In the genomic region with DNA sequence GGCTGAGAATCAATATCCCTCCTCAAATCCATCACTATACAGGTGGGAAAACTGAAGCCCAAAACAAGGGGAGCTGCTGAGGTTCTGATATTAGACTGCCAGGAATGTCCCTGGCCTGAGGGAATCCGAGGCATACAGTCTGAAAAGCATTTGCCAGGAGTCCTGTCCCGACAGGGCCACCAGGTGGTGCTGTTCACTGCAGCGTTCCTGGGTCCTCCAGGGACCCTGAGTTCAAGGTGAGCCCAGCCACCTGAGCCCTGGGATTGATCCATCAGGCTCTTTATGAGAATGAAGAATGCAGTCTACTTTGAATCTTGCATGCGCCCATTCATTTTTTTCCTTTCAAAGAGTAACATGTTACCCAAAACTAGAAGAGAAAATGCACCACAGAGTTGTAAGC, we compare ENCODE assay signal across 11 mouse cellular contexts. TPM values are rescaled to one million over a fixed set of nuclear protein-coding genes. Genes with fewer than 3 reads are reported as not detected.
DNase-seq lines count a peak whose midpoint lies in the region; ATAC-seq and TF ChIP-seq lines count a peak whose summit lies in the region.
"Had no signal": no experiment of that assay in that cellular context is flagged by ENCODE, and none has a peak within 500 bp of the region (broad histone marks: within the 10 kb centered on the region; RNA-seq: fewer than 3 reads in every experiment).

No protein-coding gene starts in this region.

- no peak for TF ChIP-seq POLR2A in CH12.LX (IDR thresholded peaks at IDR 0.05; ENCODE audit: low read depth, low read length)

- H3K36me3 ChIP-seq in kidney, embryonic 16.5 days (ENCODE audit: insufficient read depth, low read length): no peaks in the 10 kb centered on the region
- H3K36me3 ChIP-seq in CH12.LX (replicated peaks in 1 of 2; ENCODE audit: control insufficient read depth in 1 of 2, insufficient read depth in 1 of 2, low read length in 1 of 2): no peaks in the 10 kb centered on the region
- no peaks in the 10 kb centered on the region for H3K36me3 ChIP-seq in limb, embryonic 10.5 days
- H3K36me3 ChIP-seq: liver, embryonic 13.5 days had no signal

- peak; percentile 65 to 70 for TF ChIP-seq CTCF in CH12.LX (conservative IDR thresholded peaks at IDR 0.05 in 1 of 2, IDR thresholded peaks at IDR 0.05 in 1 of 2; ENCODE audit: low read depth in 2 of 2, low read length in 2 of 2)

- peak; percentile 38 for DNase-seq in kidney, postnatal 10 days
- DNase-seq in CH12.LX (ENCODE audit: extremely low read depth) (peak; percentile 27), MN1 (ENCODE audit: low spot score) (peak; percentile 30)
- DNase-seq in limb, embryonic 10.5 days (ENCODE audit: low spot score): peak; percentile 57
- DNase-seq in gastrocnemius, adult 18-20 months (ENCODE audit: low spot score): no peak
- DNase-seq in layer of hippocampus, adult 18-20 months (ENCODE audit: low spot score in 2 of 2): no peak
- DNase-seq in gastrocnemius, postnatal 36 days: no peak
- DNase-seq: liver, embryonic 13.5 days had no signal

- no peaks in the 10 kb centered on the region for H3K9me3 ChIP-seq in kidney, embryonic 16.5 days (ENCODE audit: low read length)
- no peaks in the 10 kb centered on the region for H3K9me3 ChIP-seq in CH12.LX (replicated peaks; ENCODE audit: low read length)
- H3K9me3 ChIP-seq in limb, embryonic 10.5 days (replicated peaks): no peaks in the 10 kb centered on the region
- H3K9me3 ChIP-seq: liver, embryonic 13.5 days had no signal

- H3K4me1 ChIP-seq in kidney, embryonic 16.5 days (ENCODE audit: insufficient read depth, low read length): no peaks in the 10 kb centered on the region
- no peaks in the 10 kb centered on the region for H3K4me1 ChIP-seq in CH12.LX (ENCODE audit: control insufficient read depth in 1 of 2, insufficient read depth in 2 of 2)
- no peaks in the 10 kb centered on the region for H3K4me1 ChIP-seq in limb, embryonic 10.5 days
- H3K4me1 ChIP-seq: liver, embryonic 13.5 days had no signal

- no peak for TF ChIP-seq EP300 in CH12.LX (IDR thresholded peaks at IDR 0.05; ENCODE audit: low read length)

- in situ Hi-C loops in CH12.LX (cut with MboI; ENCODE audit: low pct_ligation_motif_present, low pct_unique_long_range_greater_than_20kb, low sequenced_read_pairs): loop anchor here (25.0 kb wide), 1 partner anchor 533 kb away; no protein-coding TSS in a partner anchor

- no peak overlapping the region for H3K27ac ChIP-seq in kidney, embryonic 16.5 days (ENCODE audit: low read length)
- no peak overlapping the region for H3K27ac ChIP-seq in CH12.LX (ENCODE audit: insufficient read depth, low read depth)
- no peak overlapping the region for H3K27ac ChIP-seq in limb, embryonic 10.5 days
- H3K27ac ChIP-seq: liver, embryonic 13.5 days had no signal

- no peaks in the 10 kb centered on the region for H3K27me3 ChIP-seq in kidney, embryonic 16.5 days (ENCODE audit: insufficient read depth, low read length)
- peaks cover 5% of the 10 kb centered on the region for H3K27me3 ChIP-seq in CH12.LX (replicated peaks)
- no peaks in the 10 kb centered on the region for H3K27me3 ChIP-seq in limb, embryonic 10.5 days (ENCODE audit: low read depth, poor library complexity, severe bottlenecking)
- H3K27me3 ChIP-seq: liver, embryonic 13.5 days had no signal

- 34% methylated on average over 4 of the region's 4 CpGs for WGBS in kidney, embryonic 16.5 days
- WGBS in limb, embryonic 10.5 days: 33% methylated on average over 4 of the region's 4 CpGs

- TF ChIP-seq RAD21 in CH12.LX (IDR thresholded peaks at IDR 0.05; ENCODE audit: low read depth, low read length): peak; percentile 58

- intact Hi-C loops in gastrocnemius, postnatal 36 days (cut with DNase I): no loop called here

- no peak overlapping the region for H3K9ac ChIP-seq in kidney, embryonic 16.5 days (replicated peaks; ENCODE audit: low read length)
- H3K9ac ChIP-seq in CH12.LX (ENCODE audit: insufficient read depth, low read depth): no peak overlapping the region
- H3K9ac ChIP-seq: liver, embryonic 13.5 days had no signal

- H3K79me2 ChIP-seq in CH12.LX (replicated peaks; ENCODE audit: control insufficient read depth, extremely low read depth, insufficient read depth, poor library complexity, severe bottlenecking): no peaks in the 10 kb centered on the region

- no peak overlapping the region for H3K4me2 ChIP-seq in kidney, embryonic 16.5 days (replicated peaks; ENCODE audit: low read depth, low read length)
- no peak overlapping the region for H3K4me2 ChIP-seq in CH12.LX (ENCODE audit: insufficient read depth, low read depth, poor library complexity, severe bottlenecking)
- H3K4me2 ChIP-seq: liver, embryonic 13.5 days had no signal

- H3K4me3 ChIP-seq in kidney, embryonic 16.5 days (ENCODE audit: low read length): no peak overlapping the region
- H3K4me3 ChIP-seq in CH12.LX (replicated peaks in 1 of 3; ENCODE audit: low read depth in 2 of 3, low read length in 2 of 3, poor library complexity in 1 of 3): no peak overlapping the region
- H3K4me3 ChIP-seq in limb, embryonic 10.5 days: no peak overlapping the region
- H3K4me3 ChIP-seq: liver, embryonic 13.5 days had no signal

- dilution Hi-C loops in CH12.LX (cut with MboI; ENCODE audit: extremely low pct_ligation_motif_present, extremely low pct_unique_long_range_greater_than_20kb, low sequenced_read_pairs): no loop called here

- ATAC-seq in kidney, embryonic 16.5 days (ENCODE audit: low FRiP score, low TSS enrichment): no peak

TF ChIP-seq in CH12.LX, 34 proteins besides CTCF, POLR2A, EP300 and RAD21:
- TF ChIP-seq SMC3 (IDR thresholded peaks at IDR 0.05; ENCODE audit: low read depth, low read length) (peak; percentile 46), USF2 (conservative IDR thresholded peaks at IDR 0.05; ENCODE audit: low read depth, low read length) (no peak)

RNA-seq across cellular contexts. Expression of a gene that starts 3.2 kb away (rescaled TPM):
- polyA plus RNA-seq in kidney, embryonic 16.5 days (2015; fragmentation: Nextera tagmentation; extraction: Ambion mirVana): not detected in 2 replicates
- total RNA-seq in CH12.LX (2012; rRNA removed) (not detected in 2 replicates), CH12.LX (2014; rRNA removed) (not detected in 2 replicates)
- polyA plus RNA-seq in CH12.LX (2012; ENCODE audit: insufficient read length, low read depth): not detected in 2 replicates
- polyA plus RNA-seq in limb, embryonic 10.5 days (2016; fragmentation: Nextera tagmentation; extraction: Ambion mirVana): not detected in 2 replicates
- not detected for total RNA-seq in gastrocnemius, adult 18-20 months (2021)
- total RNA-seq in layer of hippocampus, adult 18-20 months (2021): under 1 TPM; 0.52 to 0.56 TPM
- not detected for total RNA-seq in gastrocnemius, postnatal 36 days (2021)
- total RNA-seq: common myeloid progenitor, adult 5-6 weeks; heart, postnatal 10 days had no signal
- polyA plus RNA-seq: liver, embryonic 13.5 days had no signal

RNA-seq across cellular contexts. Expression of a gene that starts 26.9 kb away (rescaled TPM):
- 0.10 TPM in 1 of 2 replicates, not detected in the other for polyA plus RNA-seq in kidney, embryonic 16.5 days (2015; fragmentation: Nextera tagmentation; extraction: Ambion mirVana)
- not detected in 2 replicates for total RNA-seq in CH12.LX (2012; rRNA removed)
- not detected in 2 replicates for total RNA-seq in CH12.LX (2014; rRNA removed)
- not detected in 2 replicates for polyA plus RNA-seq in CH12.LX (2012; ENCODE audit: insufficient read length, low read depth)
- 0.10 and 0.23 TPM in 2 replicates for polyA plus RNA-seq in limb, embryonic 10.5 days (2016; fragmentation: Nextera tagmentation; extraction: Ambion mirVana)
- not detected for total RNA-seq in gastrocnemius, adult 18-20 months (2021)
- total RNA-seq in layer of hippocampus, adult 18-20 months (2021): under 1 TPM; 0.43 to 0.45 TPM
- total RNA-seq in gastrocnemius, postnatal 36 days (2021): not detected
- total RNA-seq: common myeloid progenitor, adult 5-6 weeks had no signal

RNA-seq across cellular contexts. Expression of a gene that starts 44.0 kb away (rescaled TPM):
- 3.1 and 4.4 TPM in 2 replicates for polyA plus RNA-seq in kidney, embryonic 16.5 days (2015; fragmentation: Nextera tagmentation; extraction: Ambion mirVana)
- total RNA-seq in CH12.LX (2012; rRNA removed) (not detected in 2 replicates), CH12.LX (2014; rRNA removed) (not detected in 2 replicates)
- polyA plus RNA-seq in CH12.LX (2012; ENCODE audit: insufficient read length, low read depth): not detected in 2 replicates
- 0.18 TPM in 1 of 2 replicates, not detected in the other for polyA plus RNA-seq in limb, embryonic 10.5 days (2016; fragmentation: Nextera tagmentation; extraction: Ambion mirVana)
- under 1 TPM; 0.40 to 0.41 TPM for total RNA-seq in gastrocnemius, adult 18-20 months (2021)
- total RNA-seq in layer of hippocampus, adult 18-20 months (2021): under 1 TPM; 0.46 to 0.94 TPM
- under 1 TPM; 0.17 to 0.46 TPM for total RNA-seq in gastrocnemius, postnatal 36 days (2021)
- total RNA-seq: common myeloid progenitor, adult 5-6 weeks had no signal

RNA-seq across cellular contexts. Expression of a gene that starts 56.6 kb away (rescaled TPM):
- 499 and 566 TPM in 2 replicates for polyA plus RNA-seq in kidney, embryonic 16.5 days (2015; fragmentation: Nextera tagmentation; extraction: Ambion mirVana)
- 2,570 and 2,803 TPM in 2 replicates for total RNA-seq in CH12.LX (2012; rRNA removed)
- total RNA-seq in CH12.LX (2014; rRNA removed): 2,791 and 3,047 TPM in 2 replicates
- polyA plus RNA-seq in CH12.LX (2012; ENCODE audit: insufficient read length, low read depth): 753 and 994 TPM in 2 replicates
- 654 and 701 TPM in 2 replicates for polyA plus RNA-seq in limb, embryonic 10.5 days (2016; fragmentation: Nextera tagmentation; extraction: Ambion mirVana)
- total RNA-seq in gastrocnemius, adult 18-20 months (2021): 100 to 1,000 TPM; 148 to 164 TPM
- 100 to 1,000 TPM; 303 to 306 TPM for total RNA-seq in layer of hippocampus, adult 18-20 months (2021)
- total RNA-seq in gastrocnemius, postnatal 36 days (2021): 100 to 1,000 TPM; 171 to 173 TPM

Comparison
In these comparisons a context has a peak if more than half of its experiments do, and no peak if none do; other contexts are left out.
1. DNase-seq: peak in kidney, postnatal 10 days (single experiment), CH12.LX (single experiment), MN1 (single experiment) and limb, embryonic 10.5 days (single experiment); none in gastrocnemius, adult 18-20 months (single experiment), layer of hippocampus, adult 18-20 months (0 of 2) and gastrocnemius, postnatal 36 days (0 of 2).